25 mouse cellular contexts compared by ENCODE assay signal in the genomic region with DNA sequence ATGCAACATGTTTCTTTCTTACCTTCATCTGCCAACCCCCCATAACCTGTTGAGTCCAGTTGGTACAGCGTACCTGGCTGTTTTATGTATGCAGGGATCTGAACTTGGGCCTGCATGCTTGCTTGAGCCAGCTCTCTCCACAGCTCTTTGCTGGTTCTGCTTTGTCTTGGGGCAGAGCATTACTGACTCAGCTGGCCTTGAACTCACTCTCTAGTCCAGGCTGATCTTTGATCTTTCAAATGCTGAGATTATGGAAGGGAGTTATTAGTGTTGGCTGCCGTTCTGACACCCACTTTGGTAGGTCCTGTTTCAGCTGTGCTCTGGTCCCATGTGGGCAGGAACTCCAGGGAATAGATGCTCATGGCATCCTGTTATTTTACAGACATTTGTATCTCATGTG. TPM values are rescaled to one million over a fixed set of nuclear protein-coding genes. Genes with fewer than 3 reads are reported as not detected.
"Had no signal": no experiment of that assay in that cellular context is flagged by ENCODE, and none has a peak within 500 bp of the region (broad histone marks: within the 10 kb centered on the region; RNA-seq: fewer than 3 reads in every experiment).

No protein-coding gene starts in this region.

- H3K4me3 ChIP-seq: embryonic facial prominence, embryonic 10.5 days; embryonic facial prominence, embryonic 12.5 days; embryonic facial prominence, embryonic 13.5 days; embryonic facial prominence, embryonic 15.5 days; erythroblast, embryonic 14.5 days; forebrain, embryonic 10.5 days; forebrain, embryonic 12.5 days; forebrain, embryonic 13.5 days; forebrain, embryonic 15.5 days; gastrocnemius, adult 2 months; heart, adult 2 months; heart, embryonic 10.5 days; heart, embryonic 12.5 days had no signal

- H3K27ac ChIP-seq: embryonic facial prominence, embryonic 10.5 days; embryonic facial prominence, embryonic 12.5 days; embryonic facial prominence, embryonic 13.5 days; embryonic facial prominence, embryonic 15.5 days; forebrain, embryonic 10.5 days; forebrain, embryonic 12.5 days; forebrain, embryonic 13.5 days; forebrain, embryonic 15.5 days; gastrocnemius, adult 2 months; heart, adult 2 months; heart, embryonic 10.5 days had no signal

- DNase-seq: cerebellum, postnatal 14 days; cerebellum, postnatal 36 days; embryo, embryonic 11 days; forebrain, postnatal 0 days; gastrocnemius, adult 2 months; gastrocnemius, postnatal 10 days; gastrocnemius, postnatal 14 days; gastrocnemius, postnatal 25 days; gastrocnemius, postnatal 36 days; heart, adult 11 months; heart, adult 18-20 months; heart, adult 2 months had no signal

RNA-seq across cellular contexts. Expression of gene Pomc, which starts 55.9 kb away (rescaled TPM):
- total RNA-seq: common myeloid progenitor, adult 5-6 weeks; gastrocnemius, adult 18-20 months; gastrocnemius, adult 2 months; gastrocnemius, postnatal 36 days had no signal
- polyA plus RNA-seq: erythroblast, embryonic 14.5 days had no signal
